Mouse (Mus musculus): ENCODE measurements around the gene Chga.
A peak's percentile ranks its signal among the peaks of the same experiment; 100 is the strongest.

The Chga gene

GRCm38 (mm10) chr12:102599801-102600200, 45.0 kb downstream of the Chga start:
- no peak for DNase-seq (ENCODE audit: low read depth, low spot score)

DNA sequence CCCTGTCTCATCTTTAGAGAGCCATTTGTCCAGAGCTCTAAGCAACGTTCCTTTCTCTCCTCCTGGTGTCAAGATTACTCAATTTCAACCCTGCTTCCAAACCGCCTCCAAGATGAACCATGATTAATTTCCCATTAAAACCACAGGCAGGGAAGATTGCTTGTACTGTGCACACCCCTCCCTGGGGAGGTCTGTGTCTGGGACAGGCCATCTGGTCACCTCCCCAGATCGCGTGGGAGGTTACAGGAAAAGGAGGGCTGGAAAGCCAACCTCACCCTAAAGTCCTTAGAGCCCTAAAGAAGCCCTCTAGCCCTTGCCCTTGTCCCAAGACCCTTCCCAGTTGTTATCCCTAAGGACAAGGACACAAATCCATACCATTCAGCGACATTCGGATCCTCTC, 45.6 kb downstream of the Chga start:
- DNase-seq (ENCODE audit: low read depth, low spot score) = no peak

- DNase-seq (ENCODE audit: low read depth, low spot score) = no peak
These were observed 47.1 kb downstream of the Chga start for GRCm38 (mm10) chr12:102601847-102602246.

- DNase-seq (ENCODE audit: low read depth, low spot score) = no peak
These were observed 47.7 kb downstream of the Chga start for GRCm38 (mm10) chr12:102602255-102603041.

GRCm38 (mm10) chr12:102605607-102606006, 50.8 kb downstream of the Chga start:
- DNase-seq (ENCODE audit: low read depth, low spot score) = peak; percentile 67

- DNase-seq (ENCODE audit: low read depth, low spot score) = no peak
These were observed 52.3 kb downstream of the Chga start for GRCm38 (mm10) chr12:102607066-102607465.

DNA sequence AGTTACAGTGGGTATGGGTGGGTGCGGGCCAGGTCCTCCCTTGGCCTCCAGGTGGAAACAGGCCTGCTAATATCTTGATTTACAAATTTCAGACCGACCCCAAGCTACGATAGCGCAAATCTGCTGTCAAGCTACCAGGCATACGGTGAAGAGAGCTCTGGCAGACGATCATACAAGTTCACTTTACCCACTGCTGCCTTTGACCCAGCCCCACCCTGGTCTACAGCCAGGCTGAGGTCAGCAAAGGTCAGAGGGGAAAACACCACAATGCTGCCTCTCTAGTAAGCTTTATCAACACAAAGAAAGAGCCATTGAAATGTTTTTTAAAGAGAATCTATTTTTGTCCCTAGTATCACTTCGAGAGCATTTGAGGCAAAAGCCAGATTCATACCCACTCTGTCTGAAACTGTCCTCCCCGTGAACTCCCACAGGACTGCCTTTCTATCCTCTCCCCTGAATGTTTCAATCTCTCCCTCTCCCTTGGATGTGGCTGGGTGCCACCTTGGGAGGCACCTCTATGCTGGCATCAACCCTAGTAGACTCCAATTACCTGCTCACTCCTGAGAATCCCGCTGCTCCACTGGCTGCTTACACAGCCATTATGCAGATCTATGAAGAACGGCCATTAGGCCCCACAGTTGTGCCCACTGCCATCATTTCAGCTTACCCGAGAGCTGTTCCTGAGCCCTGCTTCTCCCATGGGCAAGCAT, 53.2 kb downstream of the Chga start:
- DNase-seq (ENCODE audit: low read depth, low spot score) = no peak

DNA sequence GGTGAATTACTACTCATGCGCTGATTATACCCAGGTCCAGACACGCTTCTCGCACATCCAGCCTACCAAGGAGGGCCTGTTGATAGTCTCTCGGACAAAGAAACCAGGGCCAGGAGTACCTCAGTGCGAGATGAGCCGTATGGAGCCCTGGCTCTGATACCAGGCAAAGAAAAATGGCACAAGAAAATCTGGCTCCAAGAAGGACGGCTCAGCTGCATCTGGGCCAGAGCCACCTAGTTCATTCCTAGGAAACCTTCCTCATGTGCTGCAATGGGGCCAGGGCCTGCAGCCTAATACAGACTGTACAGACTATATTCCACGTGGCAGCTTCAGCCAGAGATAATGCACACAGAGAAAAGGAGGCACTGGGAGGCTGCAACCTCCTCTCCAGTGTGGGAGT, 56.2 kb downstream of the Chga start:
- no peak for DNase-seq (ENCODE audit: low read depth, low spot score)

- DNase-seq (ENCODE audit: low read depth, low spot score) = peak; percentile 71
These were observed 57.7 kb downstream of the Chga start for GRCm38 (mm10) chr12:102612431-102612830.

GRCm38 (mm10) chr12:102613411-102613810, 58.6 kb downstream of the Chga start:
- DNase-seq (ENCODE audit: low read depth, low spot score) = no peak

All from CD4-positive, CD25-positive, alpha-beta regulatory T cell, adult 2 months (primary cell).